Mouse (Mus musculus) hindbrain, embryonic 15.5 days (tissue): ENCODE measurements at regions not wholly inside any gene's neighbourhood (a gene's known extent, or its start where the extent isn't known, plus 50 kb on each side); places are given as distances from the start of the nearest gene placed in this dataset.

Experiments
- ATAC-seq: fragments of 200-750 bp; cut with Nextera tagmentation; 2 replicates; pipeline ENCODE4 v1.8.0; 2017; ENCODE audit warnings: low read depth, moderate number of reproducible peaks, moderate TSS enrichment; ENCODE audit not compliant: low FRiP score
- H3K27ac ChIP-seq: fragments of 300-500 bp; sonication (generic); replicated peaks from 2 replicates; pipeline ENCODE4 v1.5.1; 2015; ENCODE audit warnings: mild to moderate bottlenecking, inconsistent platforms
- H3K27me3 ChIP-seq: fragments of 300-500 bp; sonication (generic); 2 replicates; pipeline ENCODE4 v1.6.1; 2015; ENCODE audit warnings: control low read depth, inconsistent platforms
- H3K36me3 ChIP-seq: fragments of 300-500 bp; sonication (generic); 2 replicates; pipeline ENCODE4 v1.6.1; 2015; ENCODE audit warnings: control low read depth, inconsistent platforms
- H3K4me1 ChIP-seq: fragments of 300-500 bp; sonication (generic); replicated peaks from 2 replicates; pipeline ENCODE4 v1.6.1; 2015; ENCODE audit warnings: control low read depth, inconsistent platforms
- H3K4me2 ChIP-seq: fragments of 300-500 bp; sonication (generic); 2 replicates; pipeline ENCODE4 v1.6.1; 2015; ENCODE audit warnings: moderate library complexity, mild to moderate bottlenecking, inconsistent platforms
- H3K4me3 ChIP-seq: fragments of 300-500 bp; sonication (generic); 2 replicates; pipeline ENCODE4 v1.5.1; 2015; ENCODE audit warnings: mild to moderate bottlenecking, inconsistent platforms
- H3K9ac ChIP-seq: fragments of 300-500 bp; sonication (generic); 2 replicates; pipeline ENCODE4 v1.6.1; 2015; ENCODE audit warnings: inconsistent platforms
- H3K9me3 ChIP-seq: fragments of 300-500 bp; sonication (generic); 2 replicates; pipeline ENCODE4 v1.6.1; 2016; ENCODE audit warnings: control low read depth, inconsistent platforms
- WGBS: fragments of 180-500 bp; shearing (Covaris S2); methylation state at CpG from one replicate; pipeline ENCODE4 v1.1.7; 2015; 5-methylcytosine and 5-hydroxymethylcytosine counted together

GRCm38 (mm10) chr3:150752787-150753186 lies 684.9 kb upstream of the Adgrl4 start:
- ATAC-seq, result no peak
- Histone ChIP-seq H3K9me3 (no peaks in the 10 kb centered on the region), H3K27me3 (no peaks in the 10 kb centered on the region), H3K4me3 (no peak overlapping the region), H3K9ac (no peak overlapping the region), H3K36me3 (no peaks in the 10 kb centered on the region), H3K27ac (no peak overlapping the region), H3K4me1 (no peaks in the 10 kb centered on the region), H3K4me2 (no peak overlapping the region)
- WGBS, result 98% methylated on average over 1 of the region's 1 CpGs

DNA sequence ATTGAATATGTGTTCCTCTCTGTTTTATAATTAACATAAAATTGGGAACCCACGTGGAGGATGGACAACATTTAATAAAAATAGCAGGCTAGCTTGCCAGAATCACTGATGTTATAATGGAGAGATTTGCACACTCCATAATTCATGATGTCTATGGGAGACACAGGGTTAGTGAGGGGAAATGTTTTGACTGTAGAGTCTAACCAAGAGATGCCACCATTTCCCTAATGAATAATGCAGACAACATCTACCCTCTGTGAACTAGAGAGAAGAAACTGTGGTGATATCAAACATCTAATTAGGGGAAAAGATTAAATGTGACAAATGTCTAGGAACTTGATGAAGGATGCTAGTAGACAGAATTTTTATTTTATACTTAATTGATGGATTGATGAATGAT lies 677.8 kb upstream of the Adgrl4 start:
- WGBS, result 42% methylated on average over 1 of the region's 1 CpGs
- H3K9me3 ChIP-seq, result no peaks in the 10 kb centered on the region

GRCm38 (mm10) chr3:150784576-150784975 lies 653.1 kb upstream of the Adgrl4 start:
- Histone ChIP-seq H3K4me2 (no peak overlapping the region), H3K4me3 (no peak overlapping the region), H3K4me1 (no peaks in the 10 kb centered on the region), H3K27me3 (no peaks in the 10 kb centered on the region), H3K9ac (no peak overlapping the region), H3K9me3 (no peaks in the 10 kb centered on the region), H3K36me3 (no peaks in the 10 kb centered on the region), H3K27ac (no peak overlapping the region)
- 86% methylated on average over 3 of the region's 3 CpGs for WGBS
- ATAC-seq, result no peak

More for the DNA sequence above, 677.8 kb upstream of the Adgrl4 start:
- Histone ChIP-seq H3K4me2 (no peak overlapping the region), H3K4me3 (no peak overlapping the region), H3K36me3 (no peaks in the 10 kb centered on the region), H3K27ac (no peak overlapping the region), H3K4me1 (no peaks in the 10 kb centered on the region), H3K27me3 (no peaks in the 10 kb centered on the region), H3K9ac (no peak overlapping the region)
- ATAC-seq, result no peak

- no peak overlapping the region for H3K4me2 ChIP-seq
- no peak overlapping the region for H3K9ac ChIP-seq
- no peak overlapping the region for H3K4me3 ChIP-seq
- no peaks in the 10 kb centered on the region for H3K27me3 ChIP-seq
- ATAC-seq, result no peak
- H3K36me3 ChIP-seq, result no peaks in the 10 kb centered on the region
- no peaks in the 10 kb centered on the region for H3K9me3 ChIP-seq
- H3K4me1 ChIP-seq, result no peaks in the 10 kb centered on the region
- H3K27ac ChIP-seq, result no peak overlapping the region
Measured at GRCm38 (mm10) chr3:150817807-150818206, 619.9 kb upstream of the Adgrl4 start.

- no peaks in the 10 kb centered on the region for H3K4me1 ChIP-seq
- no peaks in the 10 kb centered on the region for H3K36me3 ChIP-seq
- no peaks in the 10 kb centered on the region for H3K27me3 ChIP-seq
- ATAC-seq, result no peak
- no peak overlapping the region for H3K4me2 ChIP-seq
- H3K4me3 ChIP-seq, result no peak overlapping the region
- no peak overlapping the region for H3K9ac ChIP-seq
- no peak overlapping the region for H3K27ac ChIP-seq
- 77% methylated on average over 4 of the region's 4 CpGs for WGBS
- no peaks in the 10 kb centered on the region for H3K9me3 ChIP-seq
Measured at GRCm38 (mm10) chr3:150819369-150819768, 618.3 kb upstream of the Adgrl4 start.

- H3K9ac ChIP-seq, result no peak overlapping the region
- no peaks in the 10 kb centered on the region for H3K9me3 ChIP-seq
- WGBS, result 82% methylated on average over 5 of the region's 5 CpGs
- H3K27me3 ChIP-seq, result no peaks in the 10 kb centered on the region
- no peak overlapping the region for H3K4me3 ChIP-seq
- H3K27ac ChIP-seq, result no peak overlapping the region
- H3K36me3 ChIP-seq, result no peaks in the 10 kb centered on the region
- no peak overlapping the region for H3K4me2 ChIP-seq
- H3K4me1 ChIP-seq, result no peaks in the 10 kb centered on the region
- no peak for ATAC-seq
Measured at GRCm38 (mm10) chr3:150820039-150820438, 617.6 kb upstream of the Adgrl4 start.

- H3K27me3 ChIP-seq, result no peaks in the 10 kb centered on the region
- no peak overlapping the region for H3K27ac ChIP-seq
- no peak overlapping the region for H3K4me3 ChIP-seq
- WGBS, result 98% methylated on average over 2 of the region's 2 CpGs
- no peak overlapping the region for H3K4me2 ChIP-seq
- no peaks in the 10 kb centered on the region for H3K4me1 ChIP-seq
- no peaks in the 10 kb centered on the region for H3K36me3 ChIP-seq
- no peak overlapping the region for H3K9ac ChIP-seq
- no peak for ATAC-seq
- H3K9me3 ChIP-seq, result no peaks in the 10 kb centered on the region
Measured at GRCm38 (mm10) chr3:150846029-150846428, 591.7 kb upstream of the Adgrl4 start.

DNA sequence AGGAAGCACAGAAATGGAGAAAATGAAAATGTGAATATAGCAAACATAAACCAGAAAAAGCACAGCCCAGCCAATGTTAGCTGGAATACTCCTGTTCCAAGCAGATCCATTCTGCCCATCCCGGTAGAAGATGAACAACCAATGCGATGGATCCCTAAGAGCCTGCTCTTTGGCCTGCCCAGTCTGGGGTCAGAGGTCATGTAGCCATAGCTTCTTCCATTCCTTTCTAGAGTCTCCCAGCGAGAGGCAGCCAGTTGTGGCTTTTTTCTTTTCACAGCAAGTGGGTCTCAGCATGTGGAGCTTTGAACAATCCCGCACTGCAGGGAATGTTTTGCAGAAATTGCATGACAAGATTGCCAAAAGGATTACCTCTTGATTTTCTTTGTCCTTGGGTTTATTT lies 585.6 kb upstream of the Adgrl4 start:
- Histone ChIP-seq H3K27ac (no peak overlapping the region), H3K9ac (no peak overlapping the region), H3K9me3 (no peaks in the 10 kb centered on the region), H3K27me3 (no peaks in the 10 kb centered on the region), H3K36me3 (no peaks in the 10 kb centered on the region), H3K4me3 (no peak overlapping the region), H3K4me2 (no peak overlapping the region), H3K4me1 (no peaks in the 10 kb centered on the region)
- no peak for ATAC-seq
- 8% methylated on average over 4 of the region's 4 CpGs for WGBS

- Histone ChIP-seq H3K9ac (no peak overlapping the region), H3K4me2 (no peak overlapping the region), H3K4me1 (no peaks in the 10 kb centered on the region), H3K9me3 (no peaks in the 10 kb centered on the region), H3K27ac (no peak overlapping the region), H3K36me3 (no peaks in the 10 kb centered on the region), H3K27me3 (no peaks in the 10 kb centered on the region), H3K4me3 (no peak overlapping the region)
- WGBS, result 70% methylated on average over 2 of the region's 2 CpGs
- ATAC-seq, result no peak
Measured at GRCm38 (mm10) chr3:150896668-150897067, 541.0 kb upstream of the Adgrl4 start.

DNA sequence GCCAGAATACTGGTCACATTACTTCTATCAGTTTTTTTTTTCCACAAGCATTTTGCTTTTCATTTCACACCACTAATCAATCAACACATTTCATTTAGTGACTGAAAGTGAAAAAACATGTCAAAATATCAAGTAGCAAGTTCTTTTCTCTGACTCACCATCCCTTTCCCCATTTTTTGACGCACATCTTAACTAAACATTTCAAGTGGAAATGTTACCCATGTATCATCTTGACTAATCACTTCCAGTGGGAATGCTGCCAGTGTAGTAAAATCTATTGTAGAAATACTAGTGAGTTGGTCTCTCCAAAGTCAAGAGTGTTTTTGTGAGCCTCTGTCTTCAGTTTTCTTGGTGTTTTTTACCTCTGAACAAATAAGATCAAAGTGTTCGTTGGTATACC lies 527.6 kb upstream of the Adgrl4 start:
- no peak overlapping the region for H3K9ac ChIP-seq
- H3K36me3 ChIP-seq, result no peaks in the 10 kb centered on the region
- no peaks in the 10 kb centered on the region for H3K4me1 ChIP-seq
- no peaks in the 10 kb centered on the region for H3K9me3 ChIP-seq
- no peaks in the 10 kb centered on the region for H3K27me3 ChIP-seq
- no peak overlapping the region for H3K4me2 ChIP-seq
- WGBS, result 87% methylated on average over 2 of the region's 2 CpGs
- no peak overlapping the region for H3K27ac ChIP-seq
- no peak for ATAC-seq
- H3K4me3 ChIP-seq, result no peak overlapping the region

GRCm38 (mm10) chr3:150954897-150955296 lies 482.8 kb upstream of the Adgrl4 start:
- H3K27ac ChIP-seq, result no peak overlapping the region
- no peaks in the 10 kb centered on the region for H3K4me1 ChIP-seq
- H3K27me3 ChIP-seq, result no peaks in the 10 kb centered on the region
- no peaks in the 10 kb centered on the region for H3K36me3 ChIP-seq
- WGBS, result 64% methylated on average over 1 of the region's 1 CpGs
- H3K4me2 ChIP-seq, result no peak overlapping the region
- H3K9me3 ChIP-seq, result no peaks in the 10 kb centered on the region
- no peak for ATAC-seq
- no peak overlapping the region for H3K4me3 ChIP-seq
- H3K9ac ChIP-seq, result no peak overlapping the region

DNA sequence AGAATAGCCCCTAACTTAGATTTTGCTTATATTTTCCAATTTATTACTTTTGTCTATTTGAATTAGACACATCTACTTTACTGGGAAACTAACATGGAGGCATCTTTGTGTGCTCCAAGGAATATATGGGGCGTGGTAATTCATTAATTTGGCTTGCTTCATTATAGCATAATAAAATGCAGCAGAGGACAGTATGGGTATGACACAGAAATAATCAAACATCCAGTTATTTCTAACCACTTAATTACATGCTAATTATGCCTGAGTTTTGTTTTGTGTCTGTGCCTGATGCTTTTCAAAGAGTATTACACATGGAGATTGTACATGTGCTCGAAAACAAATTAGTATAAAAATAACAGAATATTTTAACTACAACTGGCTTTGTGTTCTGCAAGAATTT lies 438.0 kb upstream of the Adgrl4 start:
- WGBS, result 47% methylated on average over 2 of the region's 2 CpGs
- Histone ChIP-seq H3K4me2 (no peak overlapping the region), H3K9ac (no peak overlapping the region), H3K27me3 (no peaks in the 10 kb centered on the region), H3K36me3 (no peaks in the 10 kb centered on the region), H3K4me1 (no peaks in the 10 kb centered on the region), H3K27ac (no peak overlapping the region), H3K9me3 (no peaks in the 10 kb centered on the region), H3K4me3 (no peak overlapping the region)
- ATAC-seq, result no peak

GRCm38 (mm10) chr3:151000217-151000616 lies 437.5 kb upstream of the Adgrl4 start:
- H3K9me3 ChIP-seq, result no peaks in the 10 kb centered on the region
- no peak overlapping the region for H3K27ac ChIP-seq
- H3K4me2 ChIP-seq, result no peak overlapping the region
- no peak overlapping the region for H3K4me3 ChIP-seq
- no peak for ATAC-seq
- no peaks in the 10 kb centered on the region for H3K36me3 ChIP-seq
- H3K4me1 ChIP-seq, result no peaks in the 10 kb centered on the region
- H3K9ac ChIP-seq, result no peak overlapping the region
- H3K27me3 ChIP-seq, result no peaks in the 10 kb centered on the region
- WGBS, result 16% methylated on average over 5 of the region's 5 CpGs
